Mouse (Mus musculus): Measurements from ENCODE around the gene Wrap53.

- TF ChIP-seq CTCF (IDR thresholded peaks at IDR 0.05; ENCODE audit: low read depth) = no peak
- TF ChIP-seq EP300 (IDR thresholded peaks at IDR 0.05; ENCODE audit: low read depth) = no peak
Observed at GRCm38 (mm10) chr11:69609416-69609815, 29.4 kb upstream of the Wrap53 start.

Data from heart, postnatal 0 days (tissue).